Mouse (Mus musculus) liver (tissue): ENCODE data around the gene Morn2.

Source experiments
- DNase-seq: peaks from one replicate; pipeline ENCODE4 v3.0.0-alpha.2; 2020; ENCODE audit warnings: mixed read lengths

Gene Morn2

DNA sequence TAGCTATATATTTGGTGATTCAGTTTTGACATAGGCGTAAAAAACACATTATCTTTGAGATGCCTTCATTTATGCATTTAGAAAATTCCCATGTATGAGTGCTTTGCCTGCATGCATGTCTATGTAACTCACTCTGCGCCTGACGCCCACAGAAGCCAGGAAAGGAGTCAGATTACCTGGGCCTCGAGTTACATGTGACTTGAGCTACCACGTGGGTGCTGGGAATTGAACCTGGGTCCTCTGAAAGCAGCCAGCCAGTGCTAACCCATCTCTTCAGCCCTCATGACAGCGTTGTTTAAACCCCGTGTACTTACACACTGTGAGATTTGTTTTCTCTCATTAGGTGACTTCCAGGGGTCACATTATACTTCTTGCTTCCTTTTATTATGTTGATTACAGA is 34.5 kb downstream of the Morn2 start:
- no peak for DNase-seq

DNA sequence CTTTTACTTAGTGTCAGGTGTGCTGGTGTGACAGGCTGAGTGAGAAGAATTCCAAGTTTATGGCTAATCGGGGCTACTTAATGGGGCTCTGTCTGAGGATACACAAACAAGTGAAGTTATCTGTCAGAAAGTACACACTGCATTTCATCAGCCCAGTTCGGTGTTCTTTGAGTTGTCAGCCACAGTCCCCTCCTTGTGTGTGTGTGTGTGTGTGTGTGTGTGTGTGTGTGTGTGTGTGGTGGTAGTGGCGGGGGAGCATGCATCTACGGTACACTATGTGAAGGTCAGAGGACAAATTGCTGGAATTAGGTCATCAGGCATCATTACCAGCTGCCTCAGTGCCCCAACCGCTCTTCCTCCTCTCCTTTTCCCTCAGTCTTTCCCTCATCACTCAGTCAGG is 35.5 kb downstream of the Morn2 start:
- no peak for DNase-seq

DNA sequence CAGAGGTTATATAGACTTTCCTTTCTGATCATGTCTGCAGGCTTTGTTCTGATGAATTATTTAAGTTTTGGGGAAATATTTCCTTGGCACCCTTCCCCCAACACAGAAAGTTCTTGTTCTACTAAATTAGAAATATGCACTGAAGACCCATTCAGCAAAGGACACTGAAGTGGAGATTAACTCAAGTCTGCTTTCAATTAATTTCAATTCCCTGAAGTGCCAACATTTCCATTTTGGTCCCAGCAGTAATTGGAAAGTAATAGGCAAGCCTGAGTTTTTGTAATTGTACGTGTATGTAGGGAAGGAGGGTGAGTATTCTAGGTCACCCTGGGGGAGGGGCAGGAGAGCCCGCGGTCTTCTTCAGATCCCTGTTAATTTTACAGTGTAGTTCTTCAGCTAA is 36.4 kb downstream of the Morn2 start:
- no peak for DNase-seq

DNA sequence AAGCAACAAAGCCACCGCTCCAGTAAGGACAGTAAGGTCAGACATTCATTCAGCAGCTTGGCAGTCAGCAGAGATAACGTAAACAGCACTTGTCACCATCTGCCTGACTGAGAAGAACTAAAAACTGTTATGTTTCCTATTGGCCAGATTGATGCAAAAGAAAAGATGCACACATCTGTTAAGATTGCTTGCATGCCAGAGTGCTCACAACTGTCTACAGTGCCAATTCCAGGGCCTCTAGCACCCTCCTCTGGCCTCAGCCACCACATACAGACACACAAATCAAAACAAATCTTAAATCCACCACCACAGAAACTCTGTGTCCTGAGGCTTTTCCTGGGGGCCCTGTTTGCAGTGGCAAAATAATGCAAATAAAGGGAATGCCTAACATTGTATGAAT is 42.4 kb downstream of the Morn2 start:
- DNase-seq: no peak

DNA sequence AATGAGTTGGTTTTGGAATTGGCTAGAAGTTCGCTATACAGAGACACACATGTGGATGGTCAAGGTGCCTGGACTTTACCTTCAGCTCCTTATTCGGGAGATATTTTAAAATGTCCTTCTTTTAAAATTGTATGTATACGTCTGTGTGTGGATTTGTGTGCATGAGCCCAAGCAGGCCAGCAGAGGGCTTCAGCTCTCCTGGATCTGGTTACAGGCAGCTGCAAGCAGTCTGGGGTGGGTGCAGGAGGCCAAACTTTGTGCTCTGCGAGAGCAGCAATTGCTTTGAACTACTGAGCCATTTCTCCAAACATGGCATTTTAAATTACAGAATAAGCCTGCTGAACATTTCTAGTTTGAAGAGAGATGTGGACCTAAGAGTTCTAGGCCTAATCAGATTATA is 55.3 kb downstream of the Morn2 start:
- no peak for DNase-seq

DNA sequence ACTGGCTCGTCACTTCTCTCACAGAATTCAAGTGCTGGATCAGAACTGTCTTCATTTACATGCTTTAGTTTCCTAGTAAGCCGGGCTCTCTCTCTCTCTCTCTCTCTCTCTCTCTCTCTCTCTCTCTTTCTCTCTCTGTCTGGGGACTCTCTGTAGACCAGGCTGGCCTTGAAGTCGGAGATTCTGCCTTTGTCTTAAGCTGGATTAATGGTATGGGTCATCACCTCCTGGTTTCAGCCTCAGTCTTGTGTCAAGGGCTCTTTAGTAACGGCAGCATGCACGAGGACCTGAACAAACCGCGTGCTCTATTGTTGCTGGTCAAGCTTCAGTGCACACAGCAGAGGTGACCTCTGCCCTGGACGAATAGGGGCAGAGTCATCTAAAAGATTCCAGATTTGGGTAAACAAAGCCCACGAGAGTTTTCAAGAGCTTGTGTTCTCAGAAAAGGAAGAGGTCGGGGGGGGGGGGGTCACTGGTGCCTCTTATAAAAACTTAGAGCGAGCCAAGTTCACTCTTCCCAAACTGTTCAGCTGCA is 56.7 kb downstream of the Morn2 start:
- DNase-seq: no peak
